Mouse (Mus musculus) neural tube, embryonic 11.5 days (tissue): Measurements from ENCODE around the gene Ddx60. TPM values are rescaled to one million over a fixed set of nuclear protein-coding genes. Genes with fewer than 3 reads are reported as not detected.

Experiments used
- ATAC-seq: fragments of 200-750 bp; cut with Nextera tagmentation; 2 replicates; pipeline ENCODE4 v1.8.0; 2017; ENCODE audit warnings: moderate number of reproducible peaks, mild to moderate bottlenecking, moderate TSS enrichment, moderate library complexity; ENCODE audit not compliant: insufficient read depth, low FRiP score, low TSS enrichment
- DNase-seq: peaks from one replicate; pipeline ENCODE4 v3.0.0-alpha.2; 2015; ENCODE audit warnings: low spot score
- H3K27ac ChIP-seq: fragments of 300-500 bp; sonication (generic); 2 replicates; pipeline ENCODE4 v1.5.1; 2014; ENCODE audit warnings: low read depth, mild to moderate bottlenecking, low read length
- H3K27me3 ChIP-seq: fragments of 300-500 bp; sonication (generic); 2 replicates; pipeline ENCODE4 v1.6.1; 2014; ENCODE audit warnings: mild to moderate bottlenecking, low read length, mixed read lengths; ENCODE audit not compliant: control insufficient read depth, insufficient read depth
- H3K36me3 ChIP-seq: fragments of 300-500 bp; sonication (generic); 2 replicates; pipeline ENCODE4 v1.6.1; 2014; ENCODE audit warnings: mild to moderate bottlenecking, low read length, moderate library complexity, mixed read lengths; ENCODE audit not compliant: control insufficient read depth, insufficient read depth
- H3K4me1 ChIP-seq: fragments of 300-500 bp; sonication (generic); 2 replicates; pipeline ENCODE4 v1.6.1; 2014; ENCODE audit warnings: low read length, mixed read lengths; ENCODE audit not compliant: control insufficient read depth, insufficient read depth
- H3K4me2 ChIP-seq: fragments of 300-500 bp; sonication (generic); 2 replicates; pipeline ENCODE4 v1.6.1; 2014; ENCODE audit warnings: low read depth, mild to moderate bottlenecking, moderate library complexity
- H3K4me3 ChIP-seq: fragments of 300-500 bp; sonication (generic); 2 replicates; pipeline ENCODE4 v1.5.1; 2014; ENCODE audit warnings: low read depth, low read length
- H3K9ac ChIP-seq: fragments of 300-500 bp; sonication (generic); 2 replicates; pipeline ENCODE4 v1.6.1; 2014; ENCODE audit warnings: mild to moderate bottlenecking, low read length
- H3K9me3 ChIP-seq: fragments of 300-500 bp; sonication (generic); 2 replicates; pipeline ENCODE4 v1.6.1; 2016; ENCODE audit warnings: low read length; ENCODE audit not compliant: control insufficient read depth
- WGBS: fragments of 180-500 bp; shearing (Covaris S2); extraction: QIAGEN DNeasy Blood & Tissue Kit; methylation state at CpG from one replicate; pipeline ENCODE4 v1.1.7; 2014; 5-methylcytosine and 5-hydroxymethylcytosine counted together
- polyA plus RNA-seq: library from polyadenylated mRNA; unstranded; fragments of >200 nt; fragmentation: Nextera tagmentation; extraction: Ambion mirVana; gene quantifications from 2 replicates; pipeline ENCODE4 v1.2.1, GENCODE M21; 2014

Gene Ddx60
- 0.05 and 0.28 TPM in 2 replicates for polyA plus RNA-seq

DNA sequence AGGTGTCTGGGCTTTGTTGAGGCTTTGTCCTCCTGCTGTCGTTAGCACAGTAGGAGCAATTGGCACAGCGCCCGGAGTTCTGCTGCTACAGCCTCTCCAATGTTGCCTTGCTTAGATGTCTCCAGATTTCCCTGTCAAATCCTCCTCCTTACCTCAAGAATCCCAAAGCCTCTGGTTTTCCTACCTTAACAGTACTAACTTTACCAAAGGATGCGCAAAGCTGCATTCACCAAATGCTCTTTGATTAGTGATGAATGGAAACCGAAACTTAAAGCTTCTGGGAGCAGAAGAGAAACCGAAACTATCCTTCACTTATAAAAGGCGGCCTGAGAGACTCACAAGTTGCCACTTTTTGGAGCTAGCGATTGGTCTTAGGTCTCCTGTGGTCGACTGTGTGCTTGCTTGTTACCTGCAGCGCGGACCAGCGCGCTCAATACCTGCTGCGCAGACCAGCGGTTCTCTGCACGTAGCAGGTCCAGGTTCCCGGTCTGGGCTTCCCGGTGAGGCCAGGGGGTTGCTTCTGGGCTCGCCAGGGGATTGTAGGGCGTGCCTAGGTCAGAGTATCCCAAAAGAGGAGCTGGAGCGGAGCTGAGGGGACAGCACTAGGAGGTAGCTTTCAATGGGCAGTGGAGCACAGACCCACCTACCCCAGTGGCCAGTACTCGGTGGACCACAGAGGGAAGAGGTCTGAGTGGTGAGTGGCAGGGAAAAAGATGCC lies at the start of gene Ddx60:
Ddx60 (plus strand) TSS at position 311 of the 718 bp plus-strand sequence.
- peak within 1 kb of the TSS; percentile 53 for H3K9ac ChIP-seq
- DNase-seq = peak; percentile 30
- peak within 1 kb of the TSS; percentile 38 for H3K4me3 ChIP-seq
- peak within 1 kb of the TSS; percentile 63 for H3K4me2 ChIP-seq
- peak; percentile 44; the same call in 1 of the 2 replicates for ATAC-seq
- H3K36me3 ChIP-seq = no peaks in the 10 kb centered on the region
- H3K9me3 ChIP-seq = no peaks in the 10 kb centered on the region
- H3K27me3 ChIP-seq = no peaks in the 10 kb centered on the region
- H3K27ac ChIP-seq = no peak within 1 kb of the TSS
- H3K4me1 ChIP-seq = no peaks in the 10 kb centered on the region
- 20% methylated on average over 22 of the region's 22 CpGs for WGBS

DNA sequence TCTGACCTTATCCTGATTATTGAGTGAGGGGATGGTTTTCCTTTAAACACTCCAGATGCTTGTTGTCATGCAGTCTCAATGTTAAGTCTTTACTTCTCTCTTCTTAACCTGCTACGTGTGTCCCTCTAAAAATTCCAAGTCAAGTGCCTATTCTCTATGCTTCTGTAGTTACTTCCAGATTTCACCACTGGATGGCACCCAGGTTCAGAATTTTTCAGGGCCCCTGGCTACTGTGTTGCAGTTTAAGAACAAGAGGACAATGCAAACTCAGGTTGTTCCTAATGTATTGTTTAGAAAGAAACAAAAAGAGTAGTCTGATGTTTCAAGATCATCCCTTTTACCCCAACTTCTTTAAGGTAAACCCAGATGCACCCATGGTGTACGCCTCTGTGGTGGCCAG lies 33.8 kb upstream of the Ddx60 start:
- Histone ChIP-seq H3K27ac (no peak overlapping the region), H3K9ac (no peak overlapping the region), H3K4me2 (no peak overlapping the region), H3K4me3 (no peak overlapping the region), H3K27me3 (no peaks in the 10 kb centered on the region), H3K4me1 (no peaks in the 10 kb centered on the region), H3K9me3 (no peaks in the 10 kb centered on the region), H3K36me3 (no peaks in the 10 kb centered on the region)
- WGBS = 53% methylated on average over 2 of the region's 2 CpGs
- DNase-seq (peak; percentile 63), ATAC-seq (peak; percentile 50; the same call in 1 of the 2 replicates)

DNA sequence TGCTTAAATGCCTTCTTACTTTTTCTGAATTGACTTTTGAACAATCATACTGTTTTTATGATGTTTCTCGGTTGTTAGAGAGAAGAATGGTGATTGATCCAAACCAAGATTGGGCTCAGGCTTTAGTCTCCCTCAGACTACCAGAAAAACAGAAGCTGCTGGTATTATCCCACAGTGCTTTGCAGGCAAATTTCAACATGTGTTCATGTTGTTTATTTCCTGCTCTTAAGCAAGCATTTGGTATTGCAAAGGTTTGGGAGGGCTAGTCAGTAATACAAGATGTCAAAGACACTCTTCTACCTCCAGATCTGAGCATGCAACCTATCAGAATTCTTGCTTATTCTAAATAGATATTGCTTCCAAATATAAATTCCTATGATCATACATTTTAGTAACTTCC lies 31.1 kb upstream of the Ddx60 start:
- Histone ChIP-seq H3K9ac (no peak overlapping the region), H3K9me3 (no peaks in the 10 kb centered on the region), H3K4me2 (no peak overlapping the region), H3K4me3 (no peak overlapping the region), H3K27me3 (no peaks in the 10 kb centered on the region), H3K27ac (no peak overlapping the region), H3K36me3 (no peaks in the 10 kb centered on the region), H3K4me1 (no peaks in the 10 kb centered on the region)
- 88% methylated on average over 1 of the region's 1 CpGs for WGBS
- ATAC-seq (no peak), DNase-seq (no peak)

DNA sequence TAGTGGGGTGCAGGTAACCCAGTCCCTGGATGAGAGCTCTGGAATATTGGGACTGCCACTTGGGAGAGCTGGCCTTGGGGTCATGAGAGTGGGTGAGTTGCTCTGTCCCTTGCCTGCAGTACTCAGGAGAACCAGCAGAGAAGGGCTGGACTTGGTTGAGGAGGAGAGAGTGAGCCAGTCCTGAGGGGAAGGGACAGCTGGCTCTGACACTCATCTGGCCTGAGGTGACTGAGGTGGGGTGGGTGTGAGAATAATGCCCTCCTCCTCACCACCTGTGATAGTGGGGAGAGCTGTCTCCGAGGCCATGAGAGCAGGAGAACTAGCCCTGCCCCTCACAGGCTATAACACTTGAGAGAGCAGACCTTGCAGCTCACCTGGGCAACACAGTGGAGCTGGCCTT lies 30.5 kb upstream of the Ddx60 start:
- H3K36me3 ChIP-seq = no peaks in the 10 kb centered on the region
- no peaks in the 10 kb centered on the region for H3K27me3 ChIP-seq
- WGBS = 69% methylated on average over 1 of the region's 1 CpGs
- DNase-seq (no peak), ATAC-seq (no peak)
- no peaks in the 10 kb centered on the region for H3K4me1 ChIP-seq
- no peaks in the 10 kb centered on the region for H3K9me3 ChIP-seq
- no peak overlapping the region for H3K9ac ChIP-seq
- no peak overlapping the region for H3K4me2 ChIP-seq
- H3K4me3 ChIP-seq = no peak overlapping the region
- H3K27ac ChIP-seq = no peak overlapping the region

DNA sequence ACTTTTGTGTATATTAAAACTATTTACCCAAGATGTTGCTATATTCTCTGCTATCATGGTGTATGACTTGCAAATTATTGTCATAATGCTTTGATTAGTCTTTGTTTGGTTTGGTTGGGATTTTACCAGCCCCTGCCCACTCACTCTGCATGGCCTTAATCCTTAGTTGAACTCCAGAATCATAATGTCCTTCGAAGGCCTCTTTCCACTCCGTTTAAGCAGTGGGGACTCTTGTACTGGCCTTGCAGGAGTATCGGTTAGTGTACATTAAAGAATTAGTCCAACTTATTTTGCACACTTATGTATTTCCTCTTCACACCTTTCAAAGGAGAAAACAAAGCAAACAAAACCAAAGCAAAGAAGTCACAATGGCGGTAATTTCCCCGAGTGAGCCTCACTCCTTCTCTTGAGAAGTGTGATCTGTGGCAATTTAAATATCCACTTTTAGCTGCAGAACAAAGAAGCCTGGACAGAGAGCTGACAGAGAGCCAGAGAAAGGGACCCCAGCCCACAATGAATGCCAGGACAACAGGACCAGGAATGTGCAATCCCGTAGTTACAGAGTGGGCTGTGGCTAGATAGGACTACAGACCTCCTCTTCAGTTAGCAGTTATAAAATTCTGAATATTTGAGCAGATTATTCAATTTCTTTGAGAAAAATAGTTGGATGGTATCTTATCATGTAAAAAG lies 26.7 kb upstream of the Ddx60 start:
- peak; percentile 48; the same call in 1 of the 2 replicates for ATAC-seq
- no peaks in the 10 kb centered on the region for H3K9me3 ChIP-seq
- 42% methylated on average over 6 of the region's 6 CpGs for WGBS

DNA sequence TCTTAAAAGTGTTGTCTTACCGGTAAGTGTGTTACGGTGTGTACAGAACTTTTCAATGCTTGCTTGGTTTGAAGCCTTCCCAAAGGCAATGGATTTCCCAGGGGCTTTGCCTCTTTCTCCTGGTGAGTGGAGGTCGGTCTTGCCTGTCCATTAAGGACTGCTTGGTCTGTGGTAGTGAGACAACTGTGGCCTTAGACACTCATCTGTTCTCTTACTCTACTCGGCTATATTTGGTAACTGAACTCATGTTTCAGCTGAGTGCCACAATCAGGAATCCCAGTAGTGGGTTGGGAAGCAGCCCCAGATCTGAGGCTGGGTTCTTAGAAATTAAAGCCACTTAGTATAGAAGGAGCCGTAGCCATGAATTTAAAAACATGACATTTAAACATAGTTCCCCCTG lies 25.4 kb upstream of the Ddx60 start, which contains the start of gene Palld:
Palld (minus strand) TSS at position 170 of the 400 bp plus-strand sequence.
- Histone ChIP-seq H3K4me3 (no peak within 1 kb of the TSS), H3K4me1 (no peaks in the 10 kb centered on the region), H3K9me3 (no peaks in the 10 kb centered on the region), H3K27me3 (no peaks in the 10 kb centered on the region), H3K9ac (no peak within 1 kb of the TSS), H3K27ac (no peak within 1 kb of the TSS), H3K36me3 (no peaks in the 10 kb centered on the region), H3K4me2 (no peak within 1 kb of the TSS)
- no peak for DNase-seq
- no peak for ATAC-seq
- WGBS = 88% methylated on average over 5 of the region's 5 CpGs

More for the DNA sequence above, 26.7 kb upstream of the Ddx60 start:
- Histone ChIP-seq H3K27me3 (no peaks in the 10 kb centered on the region), H3K4me2 (no peak overlapping the region), H3K4me1 (no peaks in the 10 kb centered on the region), H3K4me3 (no peak overlapping the region), H3K36me3 (no peaks in the 10 kb centered on the region), H3K9ac (no peak overlapping the region), H3K27ac (no peak overlapping the region)
- peak; percentile 16 for DNase-seq

DNA sequence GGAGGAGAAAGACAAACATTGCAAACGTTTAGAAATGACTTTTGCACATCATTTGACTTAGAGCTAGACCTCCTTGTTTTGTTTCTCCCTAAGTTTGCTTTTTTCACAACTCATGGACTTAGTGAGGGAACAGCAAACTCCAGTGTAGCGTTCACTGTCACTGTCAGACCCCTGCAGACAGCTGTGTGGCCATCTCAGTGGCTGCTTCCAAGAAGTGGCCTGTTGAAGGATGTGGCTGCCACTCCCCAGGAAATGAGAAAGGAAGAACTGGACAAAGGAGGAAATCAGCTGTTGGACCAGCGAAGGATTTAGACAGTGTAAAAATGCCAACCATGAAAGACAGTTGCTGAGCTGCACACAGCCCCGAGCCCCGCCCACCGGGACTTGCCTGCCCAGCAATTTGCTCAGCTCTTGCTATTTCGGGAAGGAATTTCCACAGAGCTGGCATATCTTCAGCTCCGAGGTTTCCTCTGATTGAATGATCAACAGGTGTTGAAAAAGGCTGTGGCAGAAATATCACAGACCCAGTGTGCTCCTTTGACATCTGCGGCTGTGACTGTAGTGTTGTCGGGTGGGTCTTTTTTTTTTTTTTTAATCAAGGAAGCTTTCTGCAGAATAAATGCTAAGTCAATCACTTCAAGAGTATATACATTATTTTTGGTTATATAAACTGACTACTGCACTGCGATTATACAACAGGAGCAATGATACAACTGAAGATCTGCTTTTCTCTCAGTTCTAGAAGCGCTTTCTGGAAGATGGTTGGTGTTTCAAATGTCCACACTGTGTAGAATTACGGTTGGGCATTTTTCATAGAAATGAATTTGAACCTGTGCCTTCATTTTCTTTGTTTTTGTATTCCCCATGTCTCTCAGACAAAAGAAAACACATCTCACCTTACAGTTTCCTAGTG lies 19.3 kb upstream of the Ddx60 start:
- H3K4me2 ChIP-seq = no peak overlapping the region
- ATAC-seq = no peak
- H3K4me3 ChIP-seq = no peak overlapping the region
- no peak for DNase-seq
- WGBS = 78% methylated on average over 13 of the region's 13 CpGs
- H3K36me3 ChIP-seq = no peaks in the 10 kb centered on the region
- no peaks in the 10 kb centered on the region for H3K4me1 ChIP-seq
- no peak overlapping the region for H3K27ac ChIP-seq
- no peaks in the 10 kb centered on the region for H3K9me3 ChIP-seq
- H3K27me3 ChIP-seq = no peaks in the 10 kb centered on the region
- H3K9ac ChIP-seq = no peak overlapping the region

DNA sequence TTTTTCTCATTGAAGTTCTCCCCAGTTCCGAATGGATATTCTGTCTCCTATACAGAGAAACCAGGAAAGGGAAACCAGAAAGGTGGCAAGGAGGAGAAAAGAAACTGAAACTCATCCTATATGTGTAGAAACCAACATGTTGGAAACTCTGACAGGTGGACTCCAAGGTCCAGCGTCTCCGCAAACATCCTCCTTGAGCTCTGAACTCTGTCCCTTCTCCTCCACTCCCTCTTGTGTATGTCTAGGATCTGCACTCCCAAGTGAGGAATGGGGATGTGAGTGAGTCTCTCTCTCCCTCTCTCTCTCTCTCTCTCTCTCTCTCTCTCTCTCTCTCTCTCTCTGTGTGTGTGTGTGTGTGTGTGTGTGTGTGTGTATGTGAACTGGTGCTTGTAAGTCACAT lies 18.6 kb upstream of the Ddx60 start:
- Histone ChIP-seq H3K9ac (no peak overlapping the region), H3K4me3 (no peak overlapping the region), H3K9me3 (no peaks in the 10 kb centered on the region), H3K4me1 (no peaks in the 10 kb centered on the region), H3K36me3 (no peaks in the 10 kb centered on the region), H3K27me3 (no peaks in the 10 kb centered on the region), H3K4me2 (no peak overlapping the region), H3K27ac (no peak overlapping the region)
- DNase-seq (no peak), ATAC-seq (no peak)
- 90% methylated on average over 3 of the region's 3 CpGs for WGBS
